ENCODE assay signal across 31 mouse cellular contexts in genomic region chr11:32331861-32332260, GRCm38 (mm10). TPM values are rescaled to one million over a fixed set of nuclear protein-coding genes. Genes with fewer than 3 reads are reported as not detected.
DNase-seq lines count a peak whose midpoint lies in the region; ATAC-seq lines count a peak whose summit lies in the region.
"Had no signal": no experiment of that assay in that cellular context is flagged by ENCODE, and none has a peak within 500 bp of the region (broad histone marks: within the 10 kb centered on the region; RNA-seq: fewer than 3 reads in every experiment).

No protein-coding gene starts in this region.

- 0 out of 2 replicates have a peak overlapping the region, but pooled peaks have one; percentile 8 for H3K27ac ChIP-seq in heart, embryonic 13.5 days (replicated peaks)
- no peak overlapping the region for H3K27ac ChIP-seq in lung, embryonic 16.5 days (ENCODE audit: low read length)
- H3K27ac ChIP-seq: embryonic facial prominence, embryonic 12.5 days; forebrain, embryonic 10.5 days; heart, adult 2 months; hindbrain, embryonic 13.5 days; left cerebral cortex, adult 2 months; liver, embryonic 12.5 days; midbrain, embryonic 12.5 days; neural tube, embryonic 12.5 days; stomach, postnatal 0 days had no signal

- H3K27me3 ChIP-seq in heart, embryonic 13.5 days (replicated peaks) = 0 out of 2 replicates have a peak, but pooled peaks cover 3% of the 10 kb centered on the region
- no peaks in the 10 kb centered on the region for H3K27me3 ChIP-seq in lung, embryonic 16.5 days (ENCODE audit: control insufficient read depth, insufficient read depth, low read depth, low read length)
- H3K27me3 ChIP-seq: embryonic facial prominence, embryonic 12.5 days; neural tube, embryonic 12.5 days had no signal

- H3K4me1 ChIP-seq in heart, embryonic 13.5 days = peaks cover 17% of the 10 kb centered on the region
- peaks cover 14% of the 10 kb centered on the region; the same call in 1 of the 2 replicates for H3K4me1 ChIP-seq in lung, embryonic 16.5 days (replicated peaks; ENCODE audit: control insufficient read depth, insufficient read depth, low read length)
- H3K4me1 ChIP-seq: midbrain, embryonic 12.5 days had no signal

- H3K9ac ChIP-seq in heart, embryonic 13.5 days = no peak overlapping the region
- H3K9ac ChIP-seq in lung, embryonic 16.5 days (ENCODE audit: low read length) = no peak overlapping the region
- H3K9ac ChIP-seq: embryonic facial prominence, embryonic 12.5 days; hindbrain, embryonic 13.5 days; kidney, embryonic 15.5 days; liver, embryonic 12.5 days; liver, postnatal 0 days; midbrain, embryonic 12.5 days; neural tube, embryonic 12.5 days had no signal

- no peaks in the 10 kb centered on the region for H3K36me3 ChIP-seq in heart, embryonic 13.5 days
- H3K36me3 ChIP-seq in lung, embryonic 16.5 days (ENCODE audit: control insufficient read depth, insufficient read depth, low read length) = no peaks in the 10 kb centered on the region
- H3K36me3 ChIP-seq: embryonic facial prominence, embryonic 12.5 days; forebrain, embryonic 10.5 days; hindbrain, embryonic 13.5 days; kidney, embryonic 15.5 days; liver, embryonic 12.5 days; midbrain, embryonic 12.5 days; neural tube, embryonic 12.5 days had no signal

- WGBS in heart, embryonic 13.5 days = 43% methylated on average over 5 of the region's 5 CpGs
- 39% methylated on average over 5 of the region's 5 CpGs for WGBS in lung, embryonic 16.5 days

- H3K9me3 ChIP-seq in heart, embryonic 13.5 days = peaks cover 4% of the 10 kb centered on the region
- peaks cover 1% of the 10 kb centered on the region for H3K9me3 ChIP-seq in lung, embryonic 16.5 days (ENCODE audit: control insufficient read depth, low read length)
- H3K9me3 ChIP-seq: hindbrain, embryonic 13.5 days; kidney, embryonic 15.5 days; midbrain, embryonic 12.5 days; neural tube, embryonic 12.5 days had no signal

- no peak overlapping the region for H3K4me2 ChIP-seq in heart, embryonic 13.5 days
- no peak overlapping the region for H3K4me2 ChIP-seq in lung, embryonic 16.5 days (ENCODE audit: low read depth, low read length)
- H3K4me2 ChIP-seq: embryonic facial prominence, embryonic 12.5 days; hindbrain, embryonic 13.5 days; kidney, embryonic 15.5 days; liver, embryonic 12.5 days; midbrain, embryonic 12.5 days; neural tube, embryonic 12.5 days had no signal

- H3K4me3 ChIP-seq in heart, embryonic 13.5 days = no peak overlapping the region
- no peak overlapping the region for H3K4me3 ChIP-seq in lung, embryonic 16.5 days (ENCODE audit: low read length)
- H3K4me3 ChIP-seq: embryonic facial prominence, embryonic 12.5 days; forebrain, embryonic 10.5 days; heart, adult 2 months; hindbrain, embryonic 13.5 days; kidney, embryonic 15.5 days; left cerebral cortex, adult 2 months; liver, embryonic 12.5 days; megakaryocyte, embryonic 14.5 days; midbrain, embryonic 12.5 days; neural tube, embryonic 12.5 days had no signal

- intact Hi-C loops in heart, postnatal 14 days (cut with DNase I) = no loop called here

- no peak for ATAC-seq in heart, embryonic 13.5 days (ENCODE audit: extremely low read depth, insufficient number of reproducible peaks, low FRiP score, low TSS enrichment)
- peak; percentile 58; the same call in 1 of the 2 replicates for ATAC-seq in lung, embryonic 16.5 days (ENCODE audit: low read depth)
- ATAC-seq: activated CD4-positive, CD25-positive, alpha-beta regulatory T cell, adult 4 months; liver, embryonic 12.5 days; liver, postnatal 0 days had no signal

- DNase-seq in heart, postnatal 14 days = no peak
- no peak for DNase-seq in lung, postnatal 36 days
- DNase-seq in testis, postnatal 14 days (ENCODE audit: low spot score) = peak; percentile 45
- no peak for DNase-seq in testis, postnatal 10 days (ENCODE audit: low spot score)
- DNase-seq in heart, adult 11 months = no peak
- DNase-seq: B cell, adult 2 months; cerebellum, adult 11 months; cerebellum, adult 9-10 months; cerebellum, postnatal 36 days; gastrocnemius, postnatal 25 days; liver, postnatal 0 days; right cerebral cortex, postnatal 4 days; thymus, postnatal 4 days had no signal

RNA-seq across cellular contexts. Expression of gene Sh3pxd2b, which starts 15.8 kb away (rescaled TPM):
- polyA plus RNA-seq in heart, embryonic 13.5 days (2015; fragmentation: Nextera tagmentation; extraction: Ambion mirVana) = 11.5 and 12.1 TPM in 2 replicates
- total RNA-seq in heart, postnatal 14 days (2021) = 10 to 100 TPM; 13.3 to 17.4 TPM
- 23.4 and 23.6 TPM in 2 replicates for polyA plus RNA-seq in lung, embryonic 16.5 days (2015; fragmentation: Nextera tagmentation; extraction: Ambion mirVana)

RNA-seq across cellular contexts. Expression of gene Hbq1a, which starts 32.0 kb away (rescaled TPM):
- 4.6 and 8.0 TPM in 2 replicates for polyA plus RNA-seq in heart, embryonic 13.5 days (2015; fragmentation: Nextera tagmentation; extraction: Ambion mirVana)
- total RNA-seq in heart, postnatal 14 days (2021) = 1 to 10 TPM; 1.7 to 2.0 TPM
- polyA plus RNA-seq in lung, embryonic 16.5 days (2015; fragmentation: Nextera tagmentation; extraction: Ambion mirVana) = 0.46 and 1.1 TPM in 2 replicates
- total RNA-seq: adrenal gland, adult 2 months; gastrocnemius, postnatal 25 days had no signal
- polyA plus RNA-seq: activated CD4-positive, CD25-positive, alpha-beta regulatory T cell, adult 4 months; adrenal gland, adult 2 months; embryonic facial prominence, embryonic 12.5 days; forebrain, embryonic 10.5 days; stomach, postnatal 0 days; thymus, postnatal 0 days had no signal

RNA-seq across cellular contexts. Expression of gene Hba-a2, which starts 35.6 kb away (rescaled TPM):
- polyA plus RNA-seq in heart, embryonic 13.5 days (2015; fragmentation: Nextera tagmentation; extraction: Ambion mirVana) = 42,363 and 67,294 TPM in 2 replicates
- total RNA-seq in heart, postnatal 14 days (2021) = over 10,000 TPM; 17,559 to 24,540 TPM
- polyA plus RNA-seq in lung, embryonic 16.5 days (2015; fragmentation: Nextera tagmentation; extraction: Ambion mirVana) = 22,746 and 25,203 TPM in 2 replicates

RNA-seq across cellular contexts. Expression of gene Hbq1b, which starts 45.1 kb away (rescaled TPM):
- 9.6 and 10.0 TPM in 2 replicates for polyA plus RNA-seq in heart, embryonic 13.5 days (2015; fragmentation: Nextera tagmentation; extraction: Ambion mirVana)
- 1 to 10 TPM; 2.9 TPM for total RNA-seq in heart, postnatal 14 days (2021)
- 1.8 and 2.8 TPM in 2 replicates for polyA plus RNA-seq in lung, embryonic 16.5 days (2015; fragmentation: Nextera tagmentation; extraction: Ambion mirVana)
- total RNA-seq: adrenal gland, postnatal 36 days; gastrocnemius, postnatal 25 days; left cerebral cortex, adult 2 months; left cerebral cortex, postnatal 36 days had no signal
- polyA plus RNA-seq: activated CD4-positive, CD25-positive, alpha-beta regulatory T cell, adult 4 months had no signal

RNA-seq across cellular contexts. Expression of gene Hba-a1, which starts 48.5 kb away (rescaled TPM):
- 17,648 and 28,254 TPM in 2 replicates for polyA plus RNA-seq in heart, embryonic 13.5 days (2015; fragmentation: Nextera tagmentation; extraction: Ambion mirVana)
- total RNA-seq in heart, postnatal 14 days (2021) = over 10,000 TPM; 19,140 to 26,056 TPM
- 8,555 and 10,091 TPM in 2 replicates for polyA plus RNA-seq in lung, embryonic 16.5 days (2015; fragmentation: Nextera tagmentation; extraction: Ambion mirVana)
